Mouse (Mus musculus) spleen, adult 2 months (tissue): ENCODE data around the gene Sult2a3. TPM values are rescaled to one million over a fixed set of nuclear protein-coding genes. Genes with fewer than 3 reads are reported as not detected.
"Not testable (repeated sequence)": the region's sequence is repeated elsewhere in the genome, so short reads cannot be mapped to it uniquely, and the experiment has no call there.

ENCODE experiments used
- DNase-seq, 2 experiments: peaks; one replicate each; pipeline versions ENCODE4 v3.0.0 to v3.0.0-alpha.2; 2012 to 2021; ENCODE audit warnings: low spot score in 2 of 2, low read depth in 1 of 2
- H3K27ac ChIP-seq: fragments of 200-500 bp; 2 replicates; pipeline ENCODE4 v1.5.1; 2012; ENCODE audit warnings: low read length, inconsistent platforms; ENCODE audit not compliant: insufficient read depth
- H3K27me3 ChIP-seq: fragments of 200-500 bp; 2 replicates; pipeline ENCODE4 v1.6.1; 2012; ENCODE audit warnings: mild to moderate bottlenecking, moderate library complexity, low read length, inconsistent platforms; ENCODE audit not compliant: control insufficient read depth, insufficient read depth
- H3K36me3 ChIP-seq: fragments of 200-500 bp; 2 replicates; pipeline ENCODE4 v1.6.1; 2012; ENCODE audit warnings: mild to moderate bottlenecking, low read length, inconsistent platforms; ENCODE audit not compliant: control insufficient read depth, insufficient read depth
- H3K4me1 ChIP-seq: fragments of 200-500 bp; 2 replicates; pipeline ENCODE4 v1.6.1; 2011; ENCODE audit warnings: inconsistent platforms; ENCODE audit not compliant: control insufficient read depth, insufficient read depth, insufficient read length
- H3K4me3 ChIP-seq: fragments of 200-500 bp; 2 replicates; pipeline ENCODE4 v1.5.1; 2011; ENCODE audit warnings: mild to moderate bottlenecking, inconsistent platforms; ENCODE audit not compliant: insufficient read depth, insufficient read length; ENCODE audit errors: extremely low read depth
- CTCF ChIP-seq: fragments of 200-500 bp; IDR thresholded peaks from 2 replicates; pipeline ENCODE4 v1.5.1; 2011; ENCODE audit warnings: mild to moderate bottlenecking, inconsistent platforms; ENCODE audit not compliant: insufficient read depth, insufficient read length, insufficient replicate concordance; ENCODE audit errors: extremely low read depth
- POLR2A ChIP-seq: fragments of 200-500 bp; IDR thresholded peaks from 2 replicates; pipeline ENCODE4 v1.6.1; 2011; ENCODE audit warnings: low read depth, low read length, inconsistent platforms
- WGBS: fragments of 180-500 bp; shearing (Covaris S2); methylation state at CpG from one replicate; pipeline ENCODE4 v1.1.7; 2018; 5-methylcytosine and 5-hydroxymethylcytosine counted together
- polyA plus RNA-seq: library from polyadenylated mRNA; depleted of rRNA; stranded (reverse); fragments of >200 nt; gene quantifications from 2 replicates; pipeline ENCODE4 v1.2.3, GENCODE M21; 2012; rRNA removed

The Sult2a3 gene
- polyA plus RNA-seq: not detected in 2 replicates

DNA sequence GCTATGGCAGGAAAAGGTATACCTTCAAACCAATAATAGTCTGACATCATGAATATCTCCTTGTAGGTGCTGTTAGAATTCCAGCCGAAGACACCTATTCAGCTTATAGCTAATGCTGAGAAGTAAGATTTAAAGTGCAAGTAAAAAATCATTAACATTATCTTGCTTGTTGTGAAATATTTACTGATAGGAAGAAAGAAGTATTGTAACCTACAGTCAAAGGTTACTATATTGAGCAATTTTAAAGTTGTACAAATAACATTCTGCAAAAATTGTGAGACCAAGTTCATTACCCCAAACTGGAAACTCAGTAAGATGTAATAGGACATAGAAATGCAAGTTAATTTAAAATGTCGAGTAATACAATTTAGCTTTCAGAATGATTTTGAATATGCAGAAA, at the start of gene Sult2a3:
Gene Sult2a3 (minus strand): TSS at position 101 of the 400 bp plus-strand sequence.
- H3K27me3 ChIP-seq: no peaks in the 10 kb centered on the region
- 85% methylated on average over 2 of the region's 2 CpGs for WGBS
- H3K27ac ChIP-seq: no peak within 1 kb of the TSS
- H3K36me3 ChIP-seq: no peaks in the 10 kb centered on the region
- no peak within 1 kb of the TSS for H3K4me3 ChIP-seq
- no peaks in the 10 kb centered on the region for H3K4me1 ChIP-seq
- no peak for TF ChIP-seq POLR2A
- TF ChIP-seq CTCF: no peak
- no peak for DNase-seq

DNA sequence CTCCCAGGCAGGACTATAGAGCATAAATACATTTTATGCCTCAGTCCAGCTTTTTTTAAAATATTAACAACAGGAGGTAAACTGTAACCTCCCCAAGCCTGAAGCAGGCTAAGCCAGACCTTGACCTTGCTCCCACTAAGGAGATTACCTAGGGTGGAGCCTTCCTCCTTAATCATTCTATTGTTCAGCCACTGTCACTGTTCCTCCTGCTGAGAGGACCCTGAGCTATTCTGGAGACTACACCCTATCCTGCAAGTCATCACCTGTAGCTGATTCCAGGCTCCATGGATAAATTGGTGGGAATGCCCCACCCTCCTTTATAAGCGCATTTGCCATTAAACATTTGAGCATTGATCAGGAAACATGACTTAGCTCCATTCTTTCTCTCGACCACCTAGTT, 2.4 kb downstream of the Sult2a3 start:
- WGBS: 80% methylated on average over 2 of the region's 2 CpGs
- H3K27ac ChIP-seq: no peak overlapping the region
- no peak for DNase-seq
- H3K36me3 ChIP-seq: no peaks in the 10 kb centered on the region
- no peak for TF ChIP-seq CTCF
- TF ChIP-seq POLR2A: no peak
- no peak overlapping the region for H3K4me3 ChIP-seq
- no peaks in the 10 kb centered on the region for H3K4me1 ChIP-seq
- H3K27me3 ChIP-seq: no peaks in the 10 kb centered on the region

DNA sequence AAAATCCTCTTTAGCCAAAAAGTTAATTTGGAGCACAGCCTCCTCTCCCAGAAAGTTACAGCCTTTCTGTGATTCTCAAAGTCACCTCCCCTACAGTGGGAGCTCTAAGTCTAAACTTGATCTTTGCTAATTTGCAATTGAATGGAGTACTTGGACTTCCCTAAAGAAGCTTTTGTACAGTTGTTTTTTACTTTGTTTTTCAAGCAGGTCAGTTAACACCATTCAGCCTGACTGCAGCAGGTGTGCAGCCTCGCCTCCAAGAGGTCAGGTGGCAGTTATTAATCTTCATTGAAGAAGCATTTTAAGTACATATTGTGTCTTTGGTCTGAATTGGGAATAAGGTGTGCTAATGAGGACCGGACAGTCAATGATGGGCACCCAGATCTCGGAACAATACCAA, 3.0 kb downstream of the Sult2a3 start:
- H3K27ac ChIP-seq, H3K4me1 ChIP-seq, H3K27me3 ChIP-seq, DNase-seq, H3K4me3 ChIP-seq, H3K36me3 ChIP-seq: not testable (repeated sequence)
- WGBS: 62% methylated on average over 3 of the region's 3 CpGs

DNA sequence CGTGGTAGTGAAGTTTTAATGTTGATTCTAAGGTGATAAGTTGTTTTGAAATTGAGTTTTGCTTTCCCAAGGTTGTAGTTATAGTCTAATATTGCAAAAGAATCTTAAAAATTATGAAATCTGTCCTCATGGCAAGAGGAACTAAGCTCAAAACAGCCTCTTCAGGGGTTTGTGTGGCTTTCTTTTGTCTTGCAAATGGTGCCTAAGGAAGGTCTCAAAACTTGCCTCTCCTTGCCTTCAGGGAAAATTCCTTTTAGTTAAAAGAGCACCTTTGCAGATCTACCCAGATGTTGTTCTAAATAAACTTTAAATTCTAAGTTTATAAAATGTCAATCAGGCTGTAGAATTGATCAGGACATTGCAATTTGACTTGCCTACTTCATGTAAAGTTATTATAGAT, 6.1 kb downstream of the Sult2a3 start:
- no peak for TF ChIP-seq CTCF
- no peak for TF ChIP-seq POLR2A
- Histone ChIP-seq H3K4me1 (no peaks in the 10 kb centered on the region), H3K36me3 (no peaks in the 10 kb centered on the region), H3K4me3 (no peak overlapping the region), H3K27ac (no peak overlapping the region), H3K27me3 (no peaks in the 10 kb centered on the region)
- no peak for DNase-seq
- 39% methylated on average over 1 of the region's 1 CpGs for WGBS

DNA sequence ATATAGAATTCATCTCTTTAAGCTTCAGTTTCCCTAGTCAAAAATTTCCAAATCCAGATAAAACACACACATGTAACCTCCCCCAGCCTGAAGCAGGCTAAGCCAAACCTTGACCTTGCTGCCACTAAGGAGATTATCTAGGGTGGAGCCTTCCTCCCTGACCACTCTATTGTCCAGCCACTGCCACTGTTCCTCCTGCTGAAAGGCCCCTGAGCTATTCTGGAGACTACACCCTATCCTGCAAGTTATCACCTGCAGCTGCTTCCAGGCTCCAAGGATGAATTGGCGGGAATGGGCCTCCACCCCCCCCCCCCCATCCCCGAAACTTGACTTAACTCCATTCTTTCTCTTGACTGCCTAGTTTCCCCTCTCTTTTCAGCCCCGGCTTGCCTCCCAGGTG, 8.4 kb downstream of the Sult2a3 start:
- 60% methylated on average over 3 of the region's 3 CpGs for WGBS
- H3K36me3 ChIP-seq, H3K4me1 ChIP-seq, DNase-seq, H3K27me3 ChIP-seq, H3K27ac ChIP-seq, H3K4me3 ChIP-seq: not testable (repeated sequence)

DNA sequence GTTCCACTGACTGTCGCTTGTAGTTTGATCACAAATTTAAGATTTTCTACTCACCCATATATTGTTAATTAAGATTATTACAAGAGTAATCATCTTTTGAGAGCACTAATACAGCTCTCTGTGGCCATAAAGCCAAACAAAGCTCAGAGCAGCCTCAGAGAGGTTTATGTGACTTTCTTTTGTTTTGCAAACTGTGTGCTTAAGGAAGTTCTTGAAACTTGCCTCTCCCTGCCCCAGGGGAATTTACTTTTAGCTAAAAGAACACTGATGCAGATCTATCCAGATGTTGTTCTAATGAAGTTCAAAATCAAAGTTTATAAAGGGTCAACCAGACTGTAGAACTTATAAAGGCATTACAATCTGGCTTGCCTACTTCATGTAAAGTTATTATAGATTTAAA, 75.0 kb downstream of the Sult2a3 start:
- 78% methylated on average over 1 of the region's 1 CpGs for WGBS
- not testable (repeated sequence) for H3K36me3 ChIP-seq, H3K4me1 ChIP-seq, H3K4me3 ChIP-seq, DNase-seq, H3K27ac ChIP-seq, H3K27me3 ChIP-seq

DNA sequence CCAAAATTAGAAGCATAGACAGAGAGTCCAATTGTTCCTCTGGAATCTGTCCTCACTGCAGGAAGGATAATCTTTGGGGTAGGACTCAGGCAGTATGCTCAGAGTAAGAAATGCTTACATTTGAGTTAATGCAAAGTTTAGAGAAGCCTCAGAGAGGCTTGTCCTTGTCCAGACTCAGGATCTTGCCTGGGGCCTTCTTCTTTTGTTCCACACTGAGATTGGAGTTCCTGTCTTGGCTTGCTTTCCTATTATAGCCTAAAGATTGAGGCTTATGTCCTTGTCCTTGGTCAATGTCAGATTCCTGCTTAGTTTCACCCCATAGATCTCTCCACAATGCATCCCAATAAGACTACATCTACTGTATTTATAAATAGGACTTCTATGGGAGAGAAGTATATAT, 92.0 kb downstream of the Sult2a3 start:
- not testable (repeated sequence) for H3K36me3 ChIP-seq, H3K27ac ChIP-seq, H3K27me3 ChIP-seq, DNase-seq, H3K4me1 ChIP-seq, H3K4me3 ChIP-seq

Other genes starting within 250 kb of the Sult2a3 start
- gene Sult2a4, start 133.4 kb downstream of the Sult2a3 start, polyA plus RNA-seq: not detected in 2 replicates
- gene Sult2a6, start 131.8 kb upstream of the Sult2a3 start, polyA plus RNA-seq: not detected in 2 replicates
- gene Obox8, start 210.5 kb upstream of the Sult2a3 start, polyA plus RNA-seq: not detected in 2 replicates